Mouse (Mus musculus): ENCODE results near the gene Gm20715.

DNA sequence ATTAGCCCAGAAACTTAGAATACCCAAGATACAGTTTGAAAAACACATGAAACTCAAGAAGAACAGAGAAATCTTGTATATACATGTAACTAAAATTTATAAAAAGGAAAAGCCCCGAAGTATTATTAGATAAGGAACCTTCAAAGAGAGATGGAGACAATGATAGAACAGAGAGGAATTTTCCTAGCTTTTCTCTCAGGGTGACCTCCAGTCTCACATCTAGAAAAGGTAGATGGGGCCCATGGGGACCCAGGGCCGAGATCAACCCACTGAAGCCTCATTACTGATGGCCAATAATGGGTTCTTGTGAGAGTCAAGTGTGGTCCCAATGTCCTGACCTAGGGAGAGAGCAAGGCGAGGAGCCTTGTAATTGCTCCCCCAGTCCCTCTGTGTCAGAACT is 28.3 kb downstream of the Gm20715 start, which contains the start of gene Olfr1344:
- TF ChIP-seq CTCF (IDR thresholded peaks at IDR 0.05; ENCODE audit: low read depth) (no peak), EP300 (IDR thresholded peaks at IDR 0.05; ENCODE audit: low read depth) (no peak)

Data from liver, embryonic 14.5 days (tissue).